Mouse (Mus musculus) heart, embryonic 15.5 days (tissue): ENCODE results near the gene Klhl11. TPM values are rescaled to one million over a fixed set of nuclear protein-coding genes. Genes with fewer than 3 reads are reported as not detected.

Experiments
- ATAC-seq: fragments of 200-750 bp; cut with Nextera tagmentation; replicated peaks from 2 replicates; pipeline ENCODE4 v1.8.0; 2017; ENCODE audit warnings: low read depth, moderate TSS enrichment; ENCODE audit not compliant: insufficient number of reproducible peaks, insufficient read depth, low FRiP score
- H3K27ac ChIP-seq: fragments of 300-500 bp; sonication (generic); 2 replicates; pipeline ENCODE4 v1.5.1; 2015; ENCODE audit warnings: mild to moderate bottlenecking, inconsistent platforms
- H3K27me3 ChIP-seq: fragments of 300-500 bp; sonication (generic); 2 replicates; pipeline ENCODE4 v1.6.1; 2015; ENCODE audit warnings: inconsistent platforms
- H3K36me3 ChIP-seq: fragments of 300-500 bp; sonication (generic); 2 replicates; pipeline ENCODE4 v1.6.1; 2015; ENCODE audit warnings: mild to moderate bottlenecking, inconsistent platforms
- H3K4me1 ChIP-seq: fragments of 300-500 bp; sonication (generic); replicated peaks from 2 replicates; pipeline ENCODE4 v1.6.1; 2015; ENCODE audit warnings: inconsistent platforms
- H3K4me2 ChIP-seq: fragments of 300-500 bp; sonication (generic); 2 replicates; pipeline ENCODE4 v1.6.1; 2015; ENCODE audit warnings: inconsistent platforms, mild to moderate bottlenecking, moderate library complexity
- H3K4me3 ChIP-seq: fragments of 300-500 bp; sonication (generic); 2 replicates; pipeline ENCODE4 v1.5.1; 2015; ENCODE audit warnings: mild to moderate bottlenecking, inconsistent platforms
- H3K9ac ChIP-seq: fragments of 300-500 bp; sonication (generic); 2 replicates; pipeline ENCODE4 v1.6.1; 2015; ENCODE audit warnings: mild to moderate bottlenecking, inconsistent platforms
- H3K9me3 ChIP-seq: fragments of 300-500 bp; sonication (generic); replicated peaks from 2 replicates; pipeline ENCODE4 v1.6.1; 2016; ENCODE audit warnings: inconsistent platforms
- WGBS: fragments of 180-500 bp; shearing (Covaris S2); methylation state at CpG from one replicate; pipeline ENCODE4 v1.1.7; 2015; ENCODE audit warnings: mixed read lengths; 5-methylcytosine and 5-hydroxymethylcytosine counted together
- polyA plus RNA-seq: library from polyadenylated mRNA; unstranded; fragments of >200 nt; fragmentation: Nextera tagmentation; extraction: Ambion mirVana; gene quantifications from 2 replicates; pipeline ENCODE4 v1.2.1, GENCODE M21; 2015

Klhl11 gene
- polyA plus RNA-seq, 1 experiment from 2014 or later: 6.9 TPM

DNA sequence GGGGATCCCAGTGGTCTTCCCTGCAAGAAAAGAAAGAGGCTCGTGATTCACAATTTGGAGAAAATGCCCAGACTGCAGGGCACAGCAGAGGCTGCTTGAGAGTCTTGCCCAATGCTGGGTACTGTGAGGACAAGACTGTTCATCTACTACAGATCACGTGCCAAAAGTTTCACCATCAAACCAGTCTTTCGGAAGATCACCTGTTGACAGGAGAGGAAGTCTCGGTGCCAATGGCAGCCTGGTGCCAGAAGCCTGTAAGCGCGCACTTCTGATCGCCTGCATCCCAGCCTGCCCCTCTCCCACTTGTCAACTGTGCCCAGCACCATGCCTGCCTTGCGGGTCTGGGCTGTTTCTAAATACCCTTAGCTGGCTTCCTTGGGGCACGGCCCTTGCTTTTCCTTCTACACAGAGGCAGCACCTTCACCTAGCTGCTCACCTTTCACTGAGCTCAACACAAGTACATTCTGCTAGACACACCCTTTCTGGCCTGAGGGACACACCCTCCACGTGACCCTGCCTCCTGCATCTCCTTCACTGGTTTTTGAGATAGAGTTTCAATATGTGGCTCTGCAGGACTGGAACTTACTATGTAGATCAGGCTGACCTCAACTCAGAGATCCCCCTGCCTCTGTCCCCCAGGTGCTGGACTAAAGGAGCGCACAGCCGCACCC, 32.6 kb upstream of the Klhl11 start:
- Histone ChIP-seq H3K4me2 (no peak overlapping the region), H3K27ac (no peak overlapping the region), H3K27me3 (no peaks in the 10 kb centered on the region), H3K9me3 (no peaks in the 10 kb centered on the region), H3K9ac (no peak overlapping the region), H3K4me1 (no peaks in the 10 kb centered on the region), H3K36me3 (peaks cover 78% of the 10 kb centered on the region), H3K4me3 (no peak overlapping the region)
- no peak for ATAC-seq
- WGBS: 95% methylated on average over 12 of the region's 12 CpGs

DNA sequence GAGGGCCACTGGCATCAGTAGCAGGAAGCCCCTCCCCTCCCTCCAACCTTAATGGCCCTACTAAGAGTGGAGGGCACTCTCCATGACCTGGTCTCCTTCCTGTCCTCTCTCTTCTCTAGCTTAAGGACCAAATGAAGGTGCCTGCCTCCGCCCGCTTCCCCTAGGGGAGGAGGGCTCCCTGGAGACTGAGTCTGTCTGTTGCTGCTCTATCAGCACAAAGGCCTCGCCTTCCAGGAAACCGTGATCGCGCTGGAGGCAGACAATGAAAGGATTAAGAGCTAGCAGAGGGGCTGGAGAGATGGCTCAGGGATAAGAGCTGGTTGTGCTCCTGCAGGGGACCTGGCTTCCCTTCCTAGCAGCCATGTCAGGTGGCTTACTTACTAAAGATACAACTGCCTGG, 28.8 kb upstream of the Klhl11 start:
- no peak overlapping the region for H3K27ac ChIP-seq
- H3K4me3 ChIP-seq: no peak overlapping the region
- H3K4me2 ChIP-seq: no peak overlapping the region
- H3K36me3 ChIP-seq: peaks cover 71% of the 10 kb centered on the region
- no peak overlapping the region for H3K9ac ChIP-seq
- 43% methylated on average over 6 of the region's 6 CpGs for WGBS
- H3K27me3 ChIP-seq: no peaks in the 10 kb centered on the region
- no peak for ATAC-seq
- H3K4me1 ChIP-seq: no peaks in the 10 kb centered on the region
- H3K9me3 ChIP-seq: no peaks in the 10 kb centered on the region

DNA sequence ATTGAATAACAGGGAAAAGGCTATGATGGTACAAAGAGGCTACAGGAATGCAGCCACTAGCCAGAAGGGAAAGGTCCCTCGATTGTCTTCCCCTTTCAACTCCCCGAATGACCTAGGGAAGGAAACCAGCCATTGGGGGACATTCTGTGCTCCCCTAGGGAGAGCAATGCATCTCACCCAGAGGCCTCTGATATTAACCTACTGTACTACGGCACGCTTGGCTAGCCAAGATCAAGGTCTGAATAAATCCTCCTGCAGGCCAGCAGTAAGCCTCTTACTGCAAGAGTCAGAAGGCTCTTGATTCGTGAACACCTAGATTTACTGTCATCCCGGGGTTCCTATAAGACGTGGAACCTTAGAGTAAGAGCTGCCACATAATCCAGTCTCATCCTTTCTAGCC, 28.1 kb upstream of the Klhl11 start:
- peaks cover 71% of the 10 kb centered on the region for H3K36me3 ChIP-seq
- no peak overlapping the region for H3K4me2 ChIP-seq
- WGBS: 84% methylated on average over 7 of the region's 7 CpGs
- no peaks in the 10 kb centered on the region for H3K9me3 ChIP-seq
- no peak overlapping the region for H3K4me3 ChIP-seq
- H3K4me1 ChIP-seq: no peaks in the 10 kb centered on the region
- no peaks in the 10 kb centered on the region for H3K27me3 ChIP-seq
- ATAC-seq: no peak
- no peak overlapping the region for H3K27ac ChIP-seq
- no peak overlapping the region for H3K9ac ChIP-seq

DNA sequence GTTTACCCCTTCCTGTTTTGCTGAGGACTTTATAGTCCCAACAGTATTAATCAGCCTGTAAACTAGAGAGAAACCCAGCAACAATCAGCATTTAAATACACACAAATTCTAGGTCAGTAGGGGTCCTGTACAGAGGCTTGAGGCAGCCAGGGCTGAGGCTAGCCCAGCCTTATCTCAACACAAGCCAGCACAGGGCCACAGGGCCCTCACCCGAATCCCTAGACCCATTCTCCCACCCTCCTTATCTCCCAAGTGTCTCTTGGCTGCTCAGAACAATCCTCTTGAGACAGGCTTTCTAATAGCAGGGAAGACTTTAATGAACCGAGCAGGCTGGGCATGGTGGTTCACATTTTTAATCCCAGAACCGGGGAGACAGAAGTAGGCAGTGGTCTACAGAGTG, 27.7 kb upstream of the Klhl11 start:
- no peaks in the 10 kb centered on the region for H3K4me1 ChIP-seq
- H3K9ac ChIP-seq: no peak overlapping the region
- H3K4me3 ChIP-seq: no peak overlapping the region
- H3K4me2 ChIP-seq: no peak overlapping the region
- H3K27me3 ChIP-seq: no peaks in the 10 kb centered on the region
- no peak overlapping the region for H3K27ac ChIP-seq
- H3K36me3 ChIP-seq: peaks cover 73% of the 10 kb centered on the region
- no peaks in the 10 kb centered on the region for H3K9me3 ChIP-seq
- ATAC-seq: no peak
- WGBS: 78% methylated on average over 3 of the region's 3 CpGs

DNA sequence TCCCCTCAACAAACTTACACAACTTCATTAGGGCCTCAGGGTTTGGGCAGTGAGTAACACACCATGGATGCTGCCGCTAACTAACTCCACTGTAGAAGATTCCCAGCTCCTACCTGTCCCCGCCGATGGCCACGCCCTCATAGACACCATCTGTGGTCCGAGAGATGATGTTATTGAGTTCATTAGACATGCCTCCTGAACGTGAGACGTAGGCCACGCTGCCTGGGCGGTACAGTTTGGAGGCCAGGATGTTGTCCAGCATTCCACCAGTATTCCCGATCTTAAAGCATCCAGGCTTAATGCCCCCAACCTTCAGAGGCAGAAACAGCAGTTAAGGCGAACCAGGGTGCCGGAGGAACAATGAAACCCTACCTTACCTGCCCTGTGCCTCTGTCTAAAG, 21.2 kb upstream of the Klhl11 start:
- Histone ChIP-seq H3K4me1 (no peaks in the 10 kb centered on the region), H3K27me3 (no peaks in the 10 kb centered on the region), H3K9ac (no peak overlapping the region), H3K4me2 (no peak overlapping the region), H3K27ac (no peak overlapping the region), H3K36me3 (peaks cover 84% of the 10 kb centered on the region), H3K9me3 (no peaks in the 10 kb centered on the region), H3K4me3 (no peak overlapping the region)
- WGBS: 91% methylated on average over 12 of the region's 12 CpGs
- ATAC-seq: no peak

DNA sequence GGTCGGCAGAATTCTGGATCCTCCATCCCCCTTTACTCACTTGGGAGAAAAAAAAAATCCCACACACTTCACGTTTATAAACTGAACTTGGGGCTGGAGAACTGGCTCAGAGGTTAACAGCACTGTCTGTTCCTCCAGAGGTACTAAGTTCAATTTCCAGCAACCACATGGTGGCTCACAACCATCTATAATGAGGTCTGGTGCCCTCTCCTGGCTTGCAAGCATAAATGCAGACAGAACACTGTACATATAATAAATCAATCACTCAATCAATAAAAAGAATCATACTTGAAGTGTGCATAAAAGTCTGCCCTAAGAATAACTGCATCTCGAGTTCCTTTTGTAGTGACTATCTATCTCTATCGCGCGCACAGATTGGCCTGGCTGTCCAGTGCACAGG, 18.4 kb upstream of the Klhl11 start:
- ATAC-seq: no peak
- Histone ChIP-seq H3K9ac (no peak overlapping the region), H3K4me2 (no peak overlapping the region), H3K4me1 (no peaks in the 10 kb centered on the region), H3K36me3 (peaks cover 73% of the 10 kb centered on the region), H3K9me3 (no peaks in the 10 kb centered on the region), H3K4me3 (no peak overlapping the region), H3K27me3 (no peaks in the 10 kb centered on the region), H3K27ac (no peak overlapping the region)
- 91% methylated on average over 6 of the region's 6 CpGs for WGBS

DNA sequence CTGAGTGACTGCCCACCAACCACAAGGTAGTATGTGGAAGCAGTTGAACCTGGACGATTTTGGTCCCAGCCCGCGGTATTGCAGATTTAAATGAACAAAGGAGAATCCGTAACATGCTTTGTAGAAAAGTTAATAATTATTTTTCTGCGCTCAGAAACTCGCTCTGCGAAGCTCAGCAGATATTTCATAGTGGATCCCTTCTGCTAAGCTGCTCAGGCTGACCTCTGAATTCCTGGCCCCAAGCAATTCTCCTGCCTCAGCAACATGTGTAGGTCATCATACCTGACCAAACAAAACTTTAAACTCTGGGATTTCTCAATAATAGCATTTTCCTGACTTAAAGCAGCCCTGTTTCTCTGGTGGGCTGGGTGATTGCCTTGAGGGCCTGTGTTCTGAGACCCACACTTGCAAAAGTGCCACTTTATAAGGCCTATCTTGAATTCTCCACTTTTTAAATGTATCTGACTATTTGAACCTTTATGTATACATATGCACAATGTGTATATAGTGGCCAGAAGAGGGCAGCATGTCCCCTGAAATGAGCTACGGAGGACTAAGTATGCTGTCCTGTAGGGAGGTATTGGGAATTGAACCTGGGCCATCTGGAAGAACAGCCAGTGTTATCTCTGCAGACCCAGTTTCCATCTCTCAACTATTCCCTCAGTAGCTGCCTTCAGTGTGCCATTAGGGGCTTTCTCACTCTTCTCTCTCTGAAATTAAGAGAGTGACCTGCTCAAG, 13.4 kb upstream of the Klhl11 start:
- H3K4me3 ChIP-seq: no peak overlapping the region
- H3K36me3 ChIP-seq: peaks cover 71% of the 10 kb centered on the region
- WGBS: 84% methylated on average over 8 of the region's 8 CpGs
- no peaks in the 10 kb centered on the region for H3K4me1 ChIP-seq
- H3K9ac ChIP-seq: no peak overlapping the region
- no peaks in the 10 kb centered on the region for H3K9me3 ChIP-seq
- H3K4me2 ChIP-seq: no peak overlapping the region
- H3K27me3 ChIP-seq: no peaks in the 10 kb centered on the region
- H3K27ac ChIP-seq: no peak overlapping the region
- no peak for ATAC-seq

DNA sequence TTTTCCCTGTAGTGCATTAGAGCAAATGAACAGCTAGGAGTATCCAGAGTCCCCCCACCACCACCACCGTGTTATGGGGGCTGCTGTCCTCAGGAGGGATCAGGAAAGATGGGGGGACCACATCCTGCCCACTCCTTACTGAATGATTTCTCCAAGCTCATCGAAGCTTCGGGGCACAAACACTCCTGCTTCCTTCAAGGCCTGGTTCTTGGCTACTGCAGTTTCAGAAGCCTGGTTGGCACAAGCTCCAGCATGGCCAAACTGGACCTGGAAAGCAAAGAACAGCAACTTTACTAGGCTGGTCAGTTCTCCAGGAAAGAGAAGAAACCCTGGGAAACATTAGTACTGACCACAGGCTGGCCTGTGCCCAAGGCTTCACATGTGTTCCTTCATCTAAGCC, 11.9 kb upstream of the Klhl11 start:
- peaks cover 73% of the 10 kb centered on the region for H3K36me3 ChIP-seq
- no peak overlapping the region for H3K4me3 ChIP-seq
- no peak overlapping the region for H3K27ac ChIP-seq
- no peak for ATAC-seq
- H3K9me3 ChIP-seq: no peaks in the 10 kb centered on the region
- 94% methylated on average over 3 of the region's 3 CpGs for WGBS
- H3K4me2 ChIP-seq: no peak overlapping the region
- H3K9ac ChIP-seq: no peak overlapping the region
- no peaks in the 10 kb centered on the region for H3K4me1 ChIP-seq
- no peaks in the 10 kb centered on the region for H3K27me3 ChIP-seq

DNA sequence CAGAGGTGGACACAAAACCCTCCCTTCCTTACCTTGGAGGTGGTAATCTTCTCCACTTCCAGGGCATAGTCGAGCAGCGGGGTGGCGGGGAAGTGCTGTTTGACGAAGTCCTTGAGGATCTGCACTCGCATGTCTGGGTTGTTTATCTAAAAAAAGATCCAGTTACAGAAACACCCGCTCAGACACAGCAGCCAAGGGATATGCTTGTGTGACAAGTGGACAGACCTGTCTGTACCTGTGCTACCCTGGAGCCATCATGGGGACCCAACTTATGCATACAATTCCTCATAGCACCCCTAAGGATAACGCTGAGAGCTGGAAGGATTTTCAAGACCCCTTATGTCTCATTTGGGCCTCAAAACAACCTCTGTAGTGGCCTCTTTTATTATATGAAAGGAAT, 6.6 kb upstream of the Klhl11 start:
- Histone ChIP-seq H3K27ac (no peak overlapping the region), H3K9ac (no peak overlapping the region), H3K27me3 (no peaks in the 10 kb centered on the region), H3K4me1 (no peaks in the 10 kb centered on the region), H3K4me3 (no peak overlapping the region), H3K9me3 (no peaks in the 10 kb centered on the region), H3K36me3 (peaks cover 65% of the 10 kb centered on the region), H3K4me2 (no peak overlapping the region)
- WGBS: 61% methylated on average over 7 of the region's 7 CpGs
- ATAC-seq: no peak

DNA sequence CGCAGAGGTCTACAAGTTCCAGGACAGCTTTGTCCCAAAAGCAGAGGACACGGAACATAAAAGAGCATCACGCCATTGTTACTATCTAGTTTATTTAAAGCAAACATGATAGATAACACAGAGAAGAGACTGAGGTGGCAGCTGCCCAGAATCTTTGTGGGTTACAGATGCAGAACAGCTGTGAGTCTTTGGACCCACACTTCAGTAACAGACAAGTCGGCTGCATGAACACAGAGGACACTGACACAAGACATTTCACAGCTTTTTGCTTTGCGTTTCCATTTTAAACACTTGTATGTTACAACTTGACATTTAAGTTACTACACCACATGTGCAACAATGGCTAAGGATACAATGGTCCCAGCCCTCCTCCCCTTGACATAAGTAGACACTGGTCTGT, 3.7 kb upstream of the Klhl11 start:
- Histone ChIP-seq H3K27me3 (no peaks in the 10 kb centered on the region), H3K4me3 (no peak overlapping the region), H3K4me2 (no peak overlapping the region), H3K27ac (no peak overlapping the region), H3K36me3 (peaks cover 44% of the 10 kb centered on the region), H3K9me3 (no peaks in the 10 kb centered on the region), H3K9ac (no peak overlapping the region), H3K4me1 (peaks cover 4% of the 10 kb centered on the region)
- WGBS: 83% methylated on average over 5 of the region's 5 CpGs
- no peak for ATAC-seq

DNA sequence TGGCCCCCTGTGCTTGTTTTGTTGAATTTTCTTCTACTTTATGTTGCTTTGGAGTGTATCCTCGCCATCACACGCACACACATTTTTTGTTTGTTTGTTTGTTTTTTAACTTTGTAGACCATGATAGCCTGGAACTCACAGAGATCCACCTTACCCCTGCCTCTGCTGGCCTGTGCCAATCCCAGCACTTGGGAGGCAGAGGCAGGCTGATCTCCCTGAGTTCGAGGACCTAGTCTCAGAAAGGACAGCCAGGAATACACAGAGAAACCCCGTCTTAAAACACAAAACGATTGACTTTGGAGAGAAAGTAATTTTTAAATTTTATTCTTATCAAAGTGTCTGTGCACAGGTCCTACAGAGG, 374 bp upstream of the Klhl11 start:
- Histone ChIP-seq H3K9me3 (no peaks in the 10 kb centered on the region), H3K4me1 (peaks cover 14% of the 10 kb centered on the region), H3K4me3 (peak overlapping the region; percentile 82), H3K4me2 (peak overlapping the region; percentile 95), H3K9ac (no peak overlapping the region), H3K36me3 (peaks cover 18% of the 10 kb centered on the region), H3K27me3 (no peaks in the 10 kb centered on the region), H3K27ac (peak overlapping the region; percentile 30; the same call in 1 of the 2 replicates)
- ATAC-seq: no peak
- WGBS: 31% methylated on average over 5 of the region's 5 CpGs
